Mouse (Mus musculus) ES-Bruce4 (cell line): ENCODE measurements around the gene Faap24.

Experiments
- CTCF ChIP-seq: IDR thresholded peaks from one replicate; pipeline ENCODE4 v1.8.1; 2011; ENCODE audit warnings: low read depth, low read length
- POLR2A ChIP-seq: IDR thresholded peaks from one replicate; pipeline ENCODE4 v1.8.1; 2011; ENCODE audit warnings: low read length; ENCODE audit not compliant: insufficient read depth

DNA sequence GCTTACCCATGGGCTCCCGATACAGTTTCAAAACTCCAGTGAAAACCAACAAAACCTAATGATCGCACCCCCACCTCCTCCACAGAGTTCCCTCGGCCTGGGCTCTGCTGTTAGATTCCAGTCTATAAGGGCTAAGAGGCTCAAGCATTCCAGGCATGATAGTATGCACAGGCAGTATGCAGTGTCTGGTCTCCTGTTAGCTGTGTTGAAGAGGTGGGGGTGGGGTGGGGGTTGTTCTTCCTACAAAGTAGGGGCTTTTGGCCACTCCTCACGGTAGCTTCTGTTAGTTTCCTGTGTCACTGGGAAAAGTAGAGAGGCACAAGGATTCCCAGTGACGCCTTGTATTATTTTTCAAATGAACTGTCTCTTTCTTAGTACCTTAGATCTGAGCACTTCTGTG is 34.4 kb downstream of the Faap24 start:
- TF ChIP-seq POLR2A (no peak), CTCF (no peak)
